Mouse (Mus musculus) left cerebral cortex, postnatal 14 days (tissue): ENCODE data around the gene Otud5. TPM values are rescaled to one million over a fixed set of nuclear protein-coding genes. Genes with fewer than 3 reads are reported as not detected.

Experiments used
- microRNA-seq, 2 experiments: library from miRNA; unstranded; fragments of <30 nt; microRNA quantifications; one replicate each; pipeline ENCODE4 v1.2.0; 2022
- total RNA-seq, 2 experiments: library from RNA; stranded (reverse); gene quantifications; 2 replicates each; pipeline ENCODE4 v1.2.3; 2021

The Otud5 gene
- total RNA-seq, 2 experiments from 2014 or later = 61.1 to 68.2 TPM

Small RNA genes lying within 50 kb of the gene (microRNA-seq; reads per million reads assigned to microRNA genes)
- 59.2 to 79.4 reads per million in 2 experiments for gene Mir1198

Other genes with a start within 250 kb of the Otud5 start
- 10 to 100 TPM; 26.2 to 26.3 TPM for gene Ccdc22, start 235.8 kb upstream of the Otud5 start, total RNA-seq
- gene Cacna1f, start 234.3 kb upstream of the Otud5 start, total RNA-seq = under 1 TPM in 1 of 2 experiments, not detected in 1; 0.19 TPM
- gene Syp, start 202.9 kb upstream of the Otud5 start, total RNA-seq = 1,000 to 10,000 TPM; 2,344 to 2,346 TPM
- 1 to 10 TPM; 1.3 to 1.8 TPM for gene Prickle3, start 184.1 kb upstream of the Otud5 start, total RNA-seq
- 10 to 100 TPM in 1 of 2 experiments, 1 to 10 TPM in 1; 9.1 to 12.4 TPM for gene Plp2, start 170.0 kb upstream of the Otud5 start, total RNA-seq
- gene Magix, start 160.1 kb upstream of the Otud5 start, total RNA-seq = under 1 TPM; 0.11 to 0.15 TPM
- gene Gpkow, start 144.2 kb upstream of the Otud5 start, total RNA-seq = 10 to 100 TPM; 33.7 to 34.6 TPM
- 10 to 100 TPM; 44.9 to 53.6 TPM for gene Wdr45, start 127.0 kb upstream of the Otud5 start, total RNA-seq
- not detected for gene Gm45208, start 119.1 kb upstream of the Otud5 start, total RNA-seq
- 100 to 1,000 TPM; 102 to 110 TPM for gene Praf2, start 112.9 kb upstream of the Otud5 start, total RNA-seq
- 10 to 100 TPM; 23.1 to 23.8 TPM for gene Ccdc120, start 90.5 kb upstream of the Otud5 start, total RNA-seq
- gene Tfe3, start 78.8 kb upstream of the Otud5 start, total RNA-seq = 10 to 100 TPM; 35.9 to 37.3 TPM
- gene Gripap1, start 51.6 kb upstream of the Otud5 start, total RNA-seq = 10 to 100 TPM; 83.3 to 92.9 TPM
- gene Kcnd1, start 19.1 kb upstream of the Otud5 start, total RNA-seq = 1 to 10 TPM; 9.7 TPM
- gene Pim2, start 36.9 kb downstream of the Otud5 start, total RNA-seq = 10 to 100 TPM; 53.9 to 56.1 TPM
- 10 to 100 TPM; 46.3 to 56.3 TPM for gene Slc35a2, start 42.7 kb downstream of the Otud5 start, total RNA-seq
- gene Pqbp1, start 57.9 kb downstream of the Otud5 start, total RNA-seq = 10 to 100 TPM; 79.9 to 80.4 TPM
- gene Timm17b, start 58.0 kb downstream of the Otud5 start, total RNA-seq = 10 to 100 TPM; 25.8 to 28.6 TPM
- not detected for gene Gm10491, start 66.5 kb downstream of the Otud5 start, total RNA-seq
- gene Gm10490, start 68.2 kb downstream of the Otud5 start, total RNA-seq = not detected
- gene Pcsk1n, start 78.5 kb downstream of the Otud5 start, total RNA-seq = 100 to 1,000 TPM; 329 to 351 TPM
- not detected for gene Eras, start 87.2 kb downstream of the Otud5 start, total RNA-seq
- 10 to 100 TPM; 53.4 to 60.1 TPM for gene Hdac6, start 106.5 kb downstream of the Otud5 start, total RNA-seq
- gene Gata1, start 136.7 kb downstream of the Otud5 start, total RNA-seq = not detected
- under 1 TPM in 1 of 2 experiments, not detected in 1; 0.75 TPM for gene Glod5, start 177.1 kb downstream of the Otud5 start, total RNA-seq
- gene Suv39h1, start 233.4 kb downstream of the Otud5 start, total RNA-seq = 10 to 100 TPM; 27.2 to 30.8 TPM
- gene Was, start 249.1 kb downstream of the Otud5 start, total RNA-seq = 1 to 10 TPM; 1.1 to 2.9 TPM